Mouse (Mus musculus) urinary bladder, postnatal 25 days (tissue): ENCODE results near the gene Gm21970.
"Not testable (repeated sequence)": the region's sequence is repeated elsewhere in the genome, so short reads cannot be mapped to it uniquely, and the experiment has no call there.

ENCODE experiments used
- DNase-seq: peaks from one replicate; pipeline ENCODE4 v3.0.0; 2022; ENCODE audit warnings: low spot score

The Gm21970 gene

DNA sequence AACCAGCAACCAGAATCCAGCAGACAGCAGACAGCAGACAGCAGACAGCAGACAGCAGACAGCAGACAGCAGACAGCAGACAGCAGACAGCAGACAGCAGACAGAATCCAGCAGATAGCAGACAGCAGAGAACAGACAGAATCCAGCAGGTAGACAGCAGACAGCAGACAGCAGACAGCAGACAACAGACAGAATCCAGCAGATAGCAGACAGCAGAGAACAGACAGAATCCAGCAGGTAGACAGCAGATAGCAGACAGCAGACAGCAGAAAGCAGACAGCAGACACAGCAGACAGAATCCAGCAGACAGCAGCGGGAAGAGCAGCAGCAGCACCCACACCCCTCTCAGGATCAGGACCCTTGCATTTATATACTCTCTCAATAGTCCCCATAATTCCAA lies 47.1 kb downstream of the Gm21970 start:
- not testable (repeated sequence) for DNase-seq

DNA sequence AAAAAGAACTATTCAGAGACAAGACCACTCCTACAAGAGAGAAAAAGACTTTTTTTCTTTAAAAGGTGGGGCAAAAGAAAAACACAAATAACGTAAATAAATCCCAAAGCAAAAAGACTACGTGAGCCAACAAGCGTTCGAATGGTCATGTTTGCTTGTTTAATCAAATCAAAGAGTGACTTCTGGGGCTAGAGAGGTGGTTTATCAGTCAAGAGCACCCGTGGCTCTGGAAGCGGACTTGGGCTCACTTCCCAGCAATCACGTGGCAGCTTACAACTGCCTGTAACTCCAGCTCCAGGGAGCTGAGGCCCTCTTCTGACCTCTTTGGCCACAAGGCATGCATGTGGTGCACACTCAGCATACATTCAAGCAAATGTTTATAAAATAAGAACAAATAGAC lies 49.8 kb downstream of the Gm21970 start:
- no peak for DNase-seq

DNA sequence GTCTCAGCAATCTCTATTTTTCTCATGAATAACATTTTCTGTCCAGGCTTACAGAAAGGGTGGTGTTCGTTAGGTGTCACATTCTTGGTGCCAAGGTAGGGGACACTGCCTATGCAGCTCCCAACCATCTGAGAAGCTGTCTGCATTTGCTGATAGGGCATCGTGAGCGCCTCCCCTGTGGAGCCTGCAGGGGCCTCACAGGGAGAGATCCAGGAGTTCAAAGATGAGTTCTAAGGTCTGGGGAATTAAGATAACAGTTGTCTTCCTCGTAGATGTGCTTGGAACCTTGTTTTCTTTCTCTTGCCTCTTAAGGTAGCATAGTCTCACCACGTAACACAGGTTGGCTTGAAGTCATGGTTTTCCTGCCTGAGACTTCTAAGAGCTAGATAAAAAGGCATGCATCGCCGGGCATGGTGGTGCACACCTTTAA lies 50.3 kb downstream of the Gm21970 start:
- DNase-seq = no peak

DNA sequence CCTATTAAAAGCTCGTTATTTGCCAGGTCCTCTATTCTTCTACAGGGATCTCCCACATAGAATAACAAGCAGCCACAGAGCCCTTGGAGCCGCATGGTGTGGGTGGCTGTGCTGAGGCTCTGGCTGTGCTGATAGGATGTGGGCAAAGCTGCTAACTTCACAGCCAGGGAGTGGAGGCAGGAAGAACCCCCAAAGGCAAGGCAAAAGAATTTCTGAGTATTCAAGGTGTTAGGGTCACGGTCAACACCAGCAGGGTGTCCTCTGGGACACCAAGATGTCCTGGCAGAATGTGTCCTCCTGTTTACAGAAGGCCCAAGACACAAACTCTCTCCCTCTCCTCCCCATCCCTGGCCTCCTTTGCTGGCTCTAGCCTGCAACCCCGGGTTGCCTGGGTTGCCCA lies 50.9 kb downstream of the Gm21970 start:
- DNase-seq = no peak

DNA sequence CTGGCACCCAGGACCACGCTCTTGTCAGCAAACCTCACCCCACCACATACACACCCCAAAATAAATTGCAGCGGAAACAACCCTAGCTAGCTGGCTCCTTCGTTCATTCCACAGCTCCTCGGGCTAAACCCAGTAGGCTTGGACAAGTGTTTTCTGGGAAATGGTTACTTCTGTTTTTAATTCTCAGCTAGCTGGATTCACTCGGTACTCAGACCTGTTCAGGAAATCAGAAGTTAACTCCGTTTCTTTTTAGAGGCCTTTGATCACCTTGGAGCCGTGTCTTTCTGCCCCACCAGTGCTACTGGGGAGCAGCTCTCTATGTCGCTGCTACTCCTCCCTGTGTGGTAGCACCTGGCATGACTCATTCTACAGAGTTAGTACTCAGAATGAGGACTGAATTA lies 51.7 kb downstream of the Gm21970 start:
- DNase-seq = no peak

DNA sequence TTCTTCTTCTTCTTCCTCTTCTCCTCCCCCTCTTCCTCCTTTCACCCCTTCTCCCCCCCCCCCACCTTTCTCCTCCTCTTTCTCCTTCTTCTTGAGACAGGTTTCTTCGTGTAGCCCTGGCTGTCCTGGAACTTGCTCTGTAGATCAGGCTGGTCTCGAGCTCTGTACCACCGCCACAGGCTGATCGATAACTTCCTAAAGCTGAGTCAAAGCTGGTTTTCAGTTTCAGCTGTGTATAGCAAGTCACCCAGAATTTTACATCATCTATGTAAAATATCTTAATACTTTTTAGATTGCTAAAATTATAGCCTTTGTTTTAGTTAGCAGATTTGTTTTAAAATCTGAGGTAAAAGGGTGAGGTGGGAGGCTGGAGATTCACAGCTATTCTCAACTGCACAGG lies 53.3 kb downstream of the Gm21970 start:
- no peak for DNase-seq

DNA sequence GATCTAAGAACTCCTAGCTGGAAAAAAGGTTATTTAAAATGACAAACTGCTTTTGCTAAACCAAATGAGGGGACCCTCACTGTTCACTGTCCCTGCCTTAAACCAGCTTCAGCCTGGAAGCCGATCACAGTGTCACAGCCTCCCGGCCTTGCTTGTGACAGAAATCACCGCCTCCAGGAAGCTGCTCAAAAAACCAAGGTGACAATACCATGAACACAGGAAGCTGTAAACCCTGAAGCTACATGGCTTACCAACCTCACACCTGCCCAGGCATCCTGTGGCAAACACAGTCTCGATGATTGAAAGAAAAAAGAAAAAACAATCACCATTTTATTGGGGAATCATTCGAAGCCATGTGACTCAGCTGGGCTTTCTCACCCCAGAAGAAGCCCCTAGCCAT lies 54.0 kb downstream of the Gm21970 start:
- DNase-seq = no peak

DNA sequence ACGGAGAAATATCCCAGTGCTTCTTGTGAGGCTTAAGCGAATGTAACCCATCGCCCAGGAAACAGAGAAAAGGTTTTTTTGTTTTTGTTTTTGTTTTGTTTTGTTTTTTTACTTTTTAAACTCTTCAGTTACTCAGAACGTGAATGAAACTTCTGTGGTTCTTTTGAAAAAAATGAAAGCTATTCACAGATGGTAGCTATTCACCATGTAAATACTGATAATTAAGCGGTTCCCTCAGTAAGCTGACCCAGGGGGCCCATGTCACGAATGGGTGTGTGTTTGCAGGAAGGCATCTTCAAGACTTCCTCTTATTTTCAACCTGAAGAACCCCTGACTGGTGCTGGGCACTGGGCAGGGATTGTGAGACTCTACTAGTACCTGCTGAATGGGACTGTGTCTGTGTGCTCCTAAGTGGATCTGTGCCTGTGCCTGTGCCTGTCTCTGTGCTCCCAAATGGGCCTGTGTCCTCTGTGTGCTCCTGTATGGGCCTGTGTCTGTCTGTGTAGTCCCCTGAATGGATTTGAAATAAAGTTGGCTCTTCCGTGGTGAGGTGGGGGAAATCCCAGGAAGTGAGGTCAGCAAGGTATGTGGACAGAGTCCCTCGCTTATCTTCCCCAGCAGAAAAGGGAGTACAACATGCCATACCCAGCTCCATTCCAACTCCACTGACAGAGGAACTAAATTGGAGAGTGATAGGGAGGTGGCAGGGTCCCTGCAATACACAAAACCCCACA lies 55.4 kb downstream of the Gm21970 start:
- no peak for DNase-seq

DNA sequence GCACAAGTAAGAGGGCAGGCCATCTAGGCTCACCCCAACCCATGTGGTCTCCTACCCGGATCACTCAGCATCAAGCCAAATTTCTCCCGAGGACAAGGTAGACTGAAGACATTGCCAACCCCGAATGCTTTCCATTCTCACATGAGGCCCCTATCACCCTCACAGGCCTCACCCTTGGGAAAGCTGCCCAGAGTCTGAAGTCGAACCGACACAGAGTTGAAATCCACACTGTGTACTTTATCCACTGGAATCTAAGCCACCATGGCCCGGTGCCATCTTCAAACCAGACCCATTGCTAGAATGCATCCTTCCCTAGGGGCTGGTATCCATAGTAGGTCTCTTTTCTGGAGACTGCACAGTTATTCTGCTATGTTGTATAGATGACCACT lies 56.0 kb downstream of the Gm21970 start:
- no peak for DNase-seq

DNA sequence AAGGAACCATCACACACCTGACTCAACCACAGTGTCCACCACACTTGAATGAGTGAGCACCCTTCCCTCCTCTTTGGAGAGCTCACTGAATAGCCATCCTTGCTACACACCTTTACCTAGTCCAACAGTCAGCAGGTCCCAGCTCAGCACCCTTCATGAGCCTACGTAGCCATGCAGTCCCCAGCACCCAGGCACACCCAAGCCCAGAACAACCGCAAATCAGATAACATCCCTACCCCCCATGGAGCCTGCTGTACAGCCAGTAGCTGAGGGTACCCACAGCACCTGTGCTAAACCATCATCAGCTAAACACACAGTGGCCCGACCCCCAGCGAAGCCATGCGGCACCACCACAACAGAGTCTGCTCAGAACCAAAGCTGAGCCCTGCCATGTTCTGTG lies 56.6 kb downstream of the Gm21970 start:
- no peak for DNase-seq

DNA sequence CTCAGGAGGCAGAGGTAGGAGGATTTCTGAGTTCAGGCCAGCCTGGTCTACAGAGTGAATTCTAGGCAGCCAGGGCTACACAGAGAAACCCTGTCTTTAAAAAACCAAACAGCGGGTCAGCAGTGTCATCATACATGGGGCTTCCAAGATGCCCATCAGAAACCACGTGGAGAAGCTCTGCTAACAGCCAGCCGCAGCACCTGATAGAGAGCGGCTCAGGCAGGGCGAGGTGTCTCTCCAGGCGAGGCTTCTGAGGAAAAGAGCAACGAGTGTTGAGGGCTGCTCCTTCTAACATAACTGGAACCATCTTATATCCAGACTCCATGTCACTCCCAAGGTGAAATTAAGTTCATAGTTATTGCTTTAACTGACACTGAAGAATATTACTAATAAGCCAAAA lies 57.4 kb downstream of the Gm21970 start:
- no peak for DNase-seq

DNA sequence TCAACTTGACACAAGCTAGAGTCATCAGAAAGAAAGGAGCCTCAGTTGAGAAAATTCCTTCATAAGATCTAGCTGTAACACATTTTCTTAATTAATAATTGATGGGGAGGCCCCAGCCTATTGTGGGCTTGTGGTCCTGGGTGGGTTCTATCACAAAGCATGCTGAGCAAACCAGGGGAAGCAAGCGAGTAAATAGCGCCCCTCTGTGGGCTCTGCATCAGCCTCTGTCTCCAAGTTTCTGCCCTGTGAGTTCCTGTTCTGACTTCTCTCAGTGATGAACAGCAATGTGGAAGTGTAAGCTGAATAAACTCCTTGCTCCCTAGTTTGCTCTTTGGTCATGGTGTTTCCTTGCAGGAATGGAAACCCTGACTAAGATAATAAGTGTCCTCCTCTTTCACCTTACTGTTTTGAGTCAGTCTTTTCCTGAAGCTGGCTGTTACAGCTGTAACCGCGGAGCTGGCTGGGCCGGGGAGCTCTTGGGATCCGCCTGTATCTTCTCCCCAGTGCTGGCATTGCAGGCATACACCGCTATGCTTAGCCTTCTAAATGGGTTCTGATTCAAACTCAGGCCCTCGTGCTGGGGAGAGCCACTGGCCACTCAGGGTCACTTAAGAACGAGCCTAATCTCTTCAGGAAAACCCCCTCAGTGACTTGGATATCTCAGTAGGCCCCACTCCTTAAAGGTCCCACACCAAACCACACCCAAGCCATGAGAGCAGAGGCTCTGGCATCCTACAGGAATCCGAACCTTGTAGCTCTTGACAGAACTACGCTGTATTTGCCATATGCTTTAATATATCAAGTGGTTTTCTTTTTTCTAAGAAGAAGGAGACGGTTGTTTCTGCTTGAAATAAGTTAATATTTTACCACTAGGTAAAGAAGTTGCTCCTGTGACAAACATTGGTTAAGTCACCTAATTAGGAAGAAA lies 58.9 kb downstream of the Gm21970 start:
- no peak for DNase-seq

DNA sequence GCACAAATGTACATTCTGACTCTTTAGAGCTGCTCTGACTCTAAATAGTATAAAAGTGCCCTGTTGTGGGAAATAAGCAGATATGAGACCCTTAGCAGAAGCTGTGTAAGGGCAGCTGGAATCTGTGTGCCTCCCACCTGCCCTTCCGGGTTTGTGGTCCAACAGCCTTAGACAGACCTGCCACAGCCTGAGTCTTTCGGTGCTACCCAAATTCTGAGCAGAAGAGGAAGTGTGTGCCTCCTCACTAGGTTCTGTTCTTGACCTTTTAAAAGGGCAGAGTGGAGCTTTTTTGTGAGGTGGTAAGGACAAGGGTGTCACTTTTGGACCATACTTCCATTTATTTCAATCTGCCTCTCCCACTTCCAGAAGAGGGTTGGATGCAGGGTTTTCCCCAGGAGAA lies 60.4 kb downstream of the Gm21970 start:
- no peak for DNase-seq

DNA sequence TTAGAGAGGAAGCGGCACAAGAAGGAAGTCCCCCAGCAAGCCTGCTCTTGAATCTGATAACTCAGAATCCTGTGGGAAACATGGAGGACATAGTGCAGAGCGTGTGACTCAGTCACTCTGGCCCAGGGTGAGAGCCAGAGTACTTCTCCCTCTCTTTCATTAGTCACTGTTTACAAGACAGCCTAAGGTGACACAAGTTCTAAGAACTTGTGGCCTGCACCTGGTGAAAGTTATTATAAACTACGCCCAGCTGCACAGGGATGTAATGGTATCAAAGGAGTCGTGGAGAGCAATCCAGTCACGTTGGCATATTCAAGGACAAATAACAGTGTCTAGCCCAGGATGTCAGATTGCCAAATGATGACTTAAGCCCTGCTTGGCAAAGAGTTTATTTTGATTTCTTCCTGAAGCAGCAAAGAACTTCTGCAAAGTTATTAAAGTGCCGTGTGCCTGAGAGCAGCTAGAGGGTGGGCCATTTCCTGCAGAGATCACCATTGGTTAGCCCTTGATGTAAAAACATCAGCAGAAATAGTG lies 60.9 kb downstream of the Gm21970 start:
- no peak for DNase-seq

DNA sequence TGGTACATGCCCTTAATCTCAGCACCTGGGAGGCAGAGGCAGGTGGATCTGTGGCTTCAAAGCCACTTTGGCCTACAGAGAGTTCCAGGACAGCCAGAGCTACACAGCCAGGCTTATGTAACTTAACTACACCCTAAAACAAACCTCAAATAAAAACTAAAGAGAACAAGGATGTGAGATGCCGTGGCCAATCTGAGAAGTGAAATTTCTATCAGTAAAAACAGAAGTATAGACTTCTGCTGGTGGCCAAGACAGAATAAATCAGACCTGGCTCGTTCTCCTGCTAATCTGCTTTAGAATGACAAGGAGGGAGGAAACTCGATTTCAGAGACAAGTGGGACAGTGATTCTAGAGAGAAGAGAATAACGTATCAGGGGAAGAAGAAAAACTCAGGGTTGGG lies 64.3 kb downstream of the Gm21970 start:
- no peak for DNase-seq

DNA sequence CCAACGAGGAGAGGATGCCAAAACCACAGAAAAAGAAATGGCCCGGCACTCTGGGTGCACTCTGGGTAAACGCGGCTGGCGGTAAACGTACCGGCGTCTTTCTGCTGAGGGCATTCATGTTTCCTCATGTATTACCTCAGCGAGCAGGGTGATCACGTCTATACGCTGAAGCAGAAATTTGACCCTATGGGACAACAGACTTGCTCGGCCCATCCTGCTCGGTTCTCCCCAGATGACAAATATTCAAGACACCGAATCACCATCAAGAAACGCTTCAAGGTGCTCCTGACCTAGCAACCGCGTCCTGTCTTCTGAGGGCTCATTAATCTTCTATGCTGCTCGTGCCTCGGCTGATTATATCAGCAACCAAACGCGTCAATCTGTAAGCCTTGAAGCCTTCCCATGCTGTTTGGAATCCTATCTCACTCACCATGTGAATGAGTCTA lies 66.8 kb downstream of the Gm21970 start:
- no peak for DNase-seq

DNA sequence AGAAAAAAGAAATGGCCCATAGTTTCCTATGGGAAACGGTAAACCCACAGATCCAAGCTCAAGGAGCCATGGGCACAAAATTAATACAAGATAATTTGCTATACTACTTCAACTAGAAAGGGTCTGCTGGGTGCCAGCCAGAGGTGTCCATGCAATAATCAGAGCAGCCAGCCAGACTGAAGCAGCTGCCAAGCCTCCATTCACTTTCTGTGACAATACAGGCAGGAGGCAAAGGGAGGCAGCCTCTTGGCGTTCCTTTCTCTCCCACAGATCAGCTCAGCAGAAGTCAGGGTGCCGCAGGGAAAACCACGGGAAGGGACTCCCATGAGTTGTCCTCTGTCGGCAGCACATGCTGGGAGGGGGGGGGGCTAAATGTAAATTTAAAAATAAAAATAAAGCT lies 67.5 kb downstream of the Gm21970 start:
- DNase-seq = no peak

DNA sequence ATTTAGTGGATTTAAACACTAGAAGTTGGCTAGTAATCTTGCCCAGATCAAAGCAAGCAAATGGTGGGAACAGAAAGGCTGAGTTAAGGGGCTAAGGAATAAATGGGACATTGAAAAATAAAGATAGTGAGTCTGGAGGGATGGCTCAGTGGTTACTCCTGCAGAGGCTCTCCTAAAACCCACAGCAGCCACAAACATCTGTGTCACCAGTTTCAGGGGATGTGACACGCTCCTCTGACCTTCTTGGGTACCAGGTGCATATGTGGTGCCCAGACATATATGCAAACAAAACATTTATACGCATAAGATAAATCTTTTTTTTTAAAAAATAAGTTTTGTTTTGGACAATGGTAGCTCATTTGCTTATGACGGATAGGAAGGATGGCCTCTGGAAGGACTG lies 67.9 kb downstream of the Gm21970 start:
- DNase-seq = no peak

DNA sequence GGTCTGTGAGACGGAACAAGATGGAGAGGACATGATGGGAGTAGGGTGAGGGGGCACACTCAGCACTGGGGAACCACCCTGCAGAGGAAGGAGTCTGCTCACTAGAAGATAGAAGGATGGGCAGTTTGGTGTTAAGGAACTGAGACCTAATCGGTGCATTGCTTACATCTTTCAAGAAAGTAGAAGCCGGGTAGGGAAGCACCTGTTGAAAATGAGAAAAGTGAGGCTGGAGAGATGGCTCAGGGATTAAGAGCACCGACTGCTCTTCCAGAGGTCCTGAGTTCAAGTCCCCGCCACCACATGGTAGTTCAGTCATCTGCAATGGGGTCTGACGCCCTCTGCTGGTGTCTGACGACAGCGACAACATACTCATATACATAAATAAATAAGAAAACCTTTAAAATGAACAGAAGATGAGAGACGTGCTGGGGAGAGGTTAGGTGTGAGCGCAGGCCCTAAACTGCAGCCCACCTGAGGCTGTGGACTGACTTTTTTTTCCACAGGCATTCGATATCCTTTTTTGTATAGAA lies 68.4 kb downstream of the Gm21970 start:
- DNase-seq = no peak

DNA sequence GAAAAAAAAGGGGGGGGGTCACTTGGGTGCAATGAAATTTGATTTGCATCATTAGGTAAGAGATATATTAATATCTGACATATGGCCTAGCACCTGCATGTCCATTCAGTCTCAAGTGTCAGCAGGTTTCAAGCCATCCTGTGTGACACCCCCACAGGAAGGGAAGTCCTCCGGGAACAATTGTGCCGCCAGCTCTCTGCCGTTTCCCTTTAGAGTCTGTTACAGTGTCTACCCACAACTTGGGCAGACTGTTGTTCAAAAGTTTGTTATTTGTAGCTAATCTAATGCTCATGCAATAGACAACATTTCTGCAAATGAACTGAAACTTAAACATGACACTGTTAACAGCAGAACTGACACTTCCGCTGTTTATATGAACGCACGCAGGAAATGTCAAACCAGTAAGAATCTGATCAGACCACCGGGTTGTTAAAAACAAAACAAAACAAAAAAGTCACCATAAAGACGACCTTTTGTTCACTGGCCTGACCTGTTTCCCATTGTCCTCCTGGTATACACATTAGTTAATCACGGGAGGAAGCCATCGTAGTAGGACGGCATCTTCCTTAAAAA lies 69.6 kb downstream of the Gm21970 start:
- DNase-seq = no peak

DNA sequence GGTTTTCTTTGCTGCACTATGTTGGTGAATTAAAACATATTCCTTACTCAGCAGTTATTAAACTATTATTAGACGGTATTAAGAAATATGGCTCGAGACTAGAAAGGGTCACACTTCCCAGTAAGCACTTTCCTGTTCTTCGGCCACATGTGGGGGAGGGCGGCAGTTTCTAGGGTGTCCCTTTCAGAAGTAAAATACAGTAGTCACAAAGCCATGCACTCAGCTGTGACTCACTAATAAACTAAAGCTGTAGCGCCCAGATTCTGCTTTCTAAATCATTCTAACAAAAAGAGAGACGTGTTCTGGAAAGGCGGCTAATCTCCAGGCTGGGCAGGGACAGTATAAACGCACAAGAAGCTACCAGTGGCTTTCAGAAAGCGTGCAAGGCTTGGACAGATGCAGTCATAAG lies 70.3 kb downstream of the Gm21970 start:
- no peak for DNase-seq

DNA sequence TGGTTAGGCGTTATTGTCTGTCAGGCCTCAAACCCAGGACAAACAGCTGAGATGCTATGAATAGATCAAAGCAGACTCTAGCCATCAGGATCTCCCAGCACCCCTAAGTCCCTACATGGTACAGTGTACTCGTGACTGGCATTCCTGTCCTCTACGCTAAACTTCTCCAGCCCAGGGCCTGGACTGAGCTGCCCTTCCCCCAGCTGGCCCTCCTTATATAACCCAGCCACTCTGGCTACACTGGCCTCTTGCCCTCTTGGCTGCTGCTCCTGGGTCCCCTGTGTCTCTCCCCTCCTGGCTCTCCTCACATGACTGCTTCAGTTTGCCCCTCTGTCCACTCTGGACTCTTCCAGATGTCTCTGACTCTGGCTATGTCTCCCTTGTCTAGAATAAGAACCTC lies 71.1 kb downstream of the Gm21970 start:
- DNase-seq = no peak

DNA sequence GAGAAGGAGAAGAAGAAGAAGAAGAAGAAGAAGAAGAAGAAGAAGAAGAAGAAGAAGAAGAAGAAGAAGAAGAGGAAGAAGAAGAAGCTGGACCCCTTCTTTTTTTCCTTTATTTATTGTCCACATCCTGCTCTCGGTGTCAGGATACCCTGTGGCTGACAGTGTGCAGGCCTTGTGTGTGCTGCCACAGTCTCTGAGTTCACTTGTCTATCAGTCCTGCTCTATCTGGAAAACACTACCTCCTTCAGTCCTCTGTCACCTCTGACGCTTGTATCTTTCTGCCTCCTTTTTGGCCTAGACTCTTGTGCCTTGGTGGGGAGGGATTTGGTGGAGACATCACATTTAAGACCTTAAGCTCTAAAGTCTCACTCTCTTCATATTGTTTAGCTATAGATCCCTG lies 71.9 kb downstream of the Gm21970 start:
- no peak for DNase-seq
